Mouse (Mus musculus): ENCODE measurements around the gene Plrg1.

Plrg1 gene

GRCm38 (mm10) chr3:83055281-83056038, at the start of gene Plrg1:
Plrg1 (plus strand) TSS chr3:83055522.
- DNase-seq, result peak; percentile 98

- no peak for DNase-seq
These were observed 47.8 kb upstream of the Plrg1 start, which contains the start of gene Fgg for GRCm38 (mm10) chr3:83007557-83007956. Fgg (plus strand) TSS chr3:83007724.

DNA sequence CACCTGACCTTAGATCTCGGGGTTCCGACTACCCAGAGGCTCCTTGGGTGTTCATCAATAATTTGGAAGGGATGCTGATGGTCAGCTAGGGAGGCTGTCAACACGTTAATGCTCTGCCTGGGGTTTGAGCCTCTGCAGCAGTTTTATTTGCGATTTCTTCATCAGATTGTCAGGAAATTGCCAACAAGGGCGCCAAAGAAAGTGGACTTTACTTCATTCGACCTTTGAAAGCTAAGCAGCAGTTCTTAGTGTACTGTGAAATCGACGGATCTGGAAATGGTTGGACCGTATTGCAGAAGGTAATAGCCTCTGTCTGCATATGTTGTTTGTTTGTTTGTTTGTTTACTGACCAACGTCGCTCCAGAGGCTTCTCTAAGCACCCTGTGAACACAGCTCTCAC, 45.0 kb upstream of the Plrg1 start:
- peak; percentile 21 for DNase-seq

DNA sequence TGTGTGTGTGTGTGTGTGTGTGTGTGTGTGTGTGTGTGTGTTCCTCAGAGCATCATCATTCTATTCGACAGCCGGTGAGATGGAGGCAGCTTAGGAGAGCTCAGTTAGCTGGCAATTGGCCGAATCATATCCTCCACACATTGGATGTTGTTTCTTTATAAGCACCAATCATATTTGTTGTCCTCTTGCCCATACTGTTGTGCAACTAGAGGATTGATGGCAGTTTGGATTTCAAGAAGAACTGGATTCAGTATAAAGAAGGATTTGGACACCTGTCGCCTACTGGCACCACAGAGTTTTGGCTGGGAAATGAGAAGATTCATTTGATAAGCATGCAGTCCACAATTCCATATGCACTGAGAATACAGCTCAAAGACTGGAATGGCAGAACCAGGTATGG, 44.2 kb upstream of the Plrg1 start:
- DNase-seq, result no peak

DNA sequence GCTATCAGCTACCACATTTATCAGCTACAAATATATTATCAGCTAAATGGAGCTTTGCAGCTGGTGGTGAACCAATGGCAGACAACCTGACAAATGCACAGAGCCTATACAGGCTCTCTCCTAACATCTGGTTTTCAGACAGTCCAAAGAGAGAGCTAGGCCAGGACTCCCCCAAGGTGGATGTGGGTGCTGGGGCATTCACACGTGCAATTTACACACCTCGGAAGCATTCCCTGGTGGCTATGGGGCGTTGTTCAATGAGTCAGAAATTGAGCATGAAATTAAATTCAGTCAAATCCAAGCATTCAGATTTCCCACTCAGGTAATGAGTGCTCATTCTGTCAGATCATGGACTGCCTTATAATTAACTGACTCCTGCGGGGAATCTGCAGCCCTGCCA, 43.8 kb upstream of the Plrg1 start:
- DNase-seq, result no peak

DNA sequence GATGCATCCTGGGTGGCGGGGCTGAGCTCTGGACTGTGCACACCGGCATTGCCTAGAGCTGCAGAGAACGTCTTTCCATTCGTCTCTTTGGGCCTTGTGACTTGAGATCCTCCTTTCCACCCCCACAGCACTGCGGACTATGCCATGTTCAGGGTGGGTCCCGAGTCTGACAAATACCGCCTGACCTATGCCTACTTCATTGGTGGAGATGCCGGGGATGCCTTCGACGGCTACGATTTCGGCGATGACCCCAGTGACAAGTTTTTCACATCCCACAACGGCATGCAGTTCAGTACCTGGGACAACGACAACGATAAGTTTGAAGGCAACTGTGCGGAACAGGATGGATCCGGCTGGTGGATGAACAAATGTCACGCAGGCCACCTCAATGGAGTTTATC, 42.7 kb upstream of the Plrg1 start:
- no peak for DNase-seq

DNA sequence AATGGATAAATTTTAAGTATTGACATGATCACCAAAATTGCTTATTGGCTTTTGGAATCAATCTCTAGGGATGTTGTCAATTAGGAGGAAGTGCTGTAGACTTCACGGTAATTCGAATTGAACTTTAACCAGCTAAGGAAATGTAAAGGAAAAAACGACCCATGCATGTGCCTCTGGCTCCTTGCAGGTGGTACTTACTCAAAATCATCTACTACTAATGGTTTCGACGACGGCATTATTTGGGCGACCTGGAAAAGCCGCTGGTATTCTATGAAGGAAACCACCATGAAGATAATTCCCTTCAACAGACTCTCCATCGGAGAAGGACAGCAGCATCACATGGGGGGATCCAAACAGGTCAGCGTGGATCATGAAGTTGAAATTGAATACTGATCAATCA, 41.4 kb upstream of the Plrg1 start:
- no peak for DNase-seq

- DNase-seq, result no peak
These were observed 39.1 kb upstream of the Plrg1 start for GRCm38 (mm10) chr3:83016236-83016635.

DNA sequence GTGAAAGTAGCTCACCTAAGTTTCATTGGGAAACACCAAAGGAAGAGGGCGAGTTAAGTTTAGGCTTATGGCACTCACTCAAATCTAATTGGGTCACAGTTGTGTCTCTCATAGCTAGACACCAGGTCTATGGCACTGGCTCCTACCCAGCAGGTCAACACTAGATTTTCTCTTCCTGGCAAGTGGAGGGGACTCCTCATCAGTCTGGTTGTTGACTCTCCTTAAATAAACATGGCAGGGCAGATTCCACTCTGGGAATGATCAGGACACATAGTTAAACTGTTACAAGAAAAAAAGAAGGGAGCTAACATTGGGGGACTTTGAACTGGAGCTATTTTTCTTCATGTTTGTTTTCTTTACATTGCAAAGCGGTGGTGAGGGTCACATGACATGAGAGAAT, 34.9 kb upstream of the Plrg1 start:
- DNase-seq, result peak; percentile 14

- DNase-seq, result peak; percentile 17
These were observed 34.1 kb upstream of the Plrg1 start for GRCm38 (mm10) chr3:83021176-83021575.

- DNase-seq, result no peak
These were observed 30.3 kb upstream of the Plrg1 start for GRCm38 (mm10) chr3:83025036-83025435.

- DNase-seq, result peak; percentile 64
These were observed 29.6 kb upstream of the Plrg1 start, which contains the start of gene Fga for GRCm38 (mm10) chr3:83025475-83026301. Fga (plus strand) TSS chr3:83026076.

DNA sequence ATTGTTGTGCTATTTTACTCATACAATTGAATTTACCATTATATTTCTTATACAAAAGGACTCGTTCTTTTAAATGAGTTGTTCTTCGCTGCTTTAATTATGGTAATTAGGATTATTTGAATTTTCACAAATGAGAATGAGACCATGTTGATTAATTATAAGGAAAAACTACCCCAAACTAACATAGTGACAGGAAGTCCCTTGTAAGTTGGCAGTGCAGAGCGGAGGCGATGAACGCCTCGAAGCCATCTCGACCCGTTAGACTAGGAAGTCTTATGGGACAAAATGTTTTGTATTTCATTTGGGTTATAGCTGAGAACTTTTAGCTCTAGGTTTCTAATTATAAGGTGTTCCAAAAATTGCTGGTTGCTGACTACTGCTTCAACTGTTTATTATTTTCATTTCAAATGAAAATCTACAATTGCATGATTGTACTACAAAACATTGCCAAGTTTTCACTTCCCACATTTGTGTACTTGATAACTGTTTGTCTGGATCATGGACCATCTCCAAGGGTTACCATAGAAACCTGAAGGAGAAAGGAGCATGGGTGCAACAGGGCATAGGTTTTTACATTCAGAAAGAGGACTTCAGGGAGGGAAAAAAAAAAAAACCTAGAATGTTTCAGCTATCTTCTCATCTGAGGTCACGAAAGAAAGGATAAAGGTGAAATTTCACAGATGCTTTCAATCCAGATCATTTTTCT, 27.6 kb upstream of the Plrg1 start:
- DNase-seq, result no peak

DNA sequence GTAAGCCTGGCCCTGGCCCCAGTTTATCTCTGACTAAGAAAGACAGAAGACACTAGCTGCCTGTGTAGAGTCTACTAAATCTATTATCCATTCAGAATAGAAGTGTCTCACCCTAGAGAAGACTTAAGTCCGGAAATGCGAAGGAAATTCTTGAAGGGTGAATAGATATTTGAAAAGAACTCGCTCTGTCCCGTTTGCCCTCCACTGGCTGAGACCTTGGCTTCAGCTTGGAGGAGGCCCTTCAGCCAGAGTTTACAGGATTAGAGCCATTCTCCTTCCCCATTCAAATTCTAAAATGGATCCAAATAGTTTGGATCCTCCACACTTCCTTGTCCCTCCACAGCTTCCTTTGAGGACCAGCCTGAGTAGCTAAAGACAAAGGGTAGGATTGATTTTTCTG, 25.0 kb upstream of the Plrg1 start:
- no peak for DNase-seq

DNA sequence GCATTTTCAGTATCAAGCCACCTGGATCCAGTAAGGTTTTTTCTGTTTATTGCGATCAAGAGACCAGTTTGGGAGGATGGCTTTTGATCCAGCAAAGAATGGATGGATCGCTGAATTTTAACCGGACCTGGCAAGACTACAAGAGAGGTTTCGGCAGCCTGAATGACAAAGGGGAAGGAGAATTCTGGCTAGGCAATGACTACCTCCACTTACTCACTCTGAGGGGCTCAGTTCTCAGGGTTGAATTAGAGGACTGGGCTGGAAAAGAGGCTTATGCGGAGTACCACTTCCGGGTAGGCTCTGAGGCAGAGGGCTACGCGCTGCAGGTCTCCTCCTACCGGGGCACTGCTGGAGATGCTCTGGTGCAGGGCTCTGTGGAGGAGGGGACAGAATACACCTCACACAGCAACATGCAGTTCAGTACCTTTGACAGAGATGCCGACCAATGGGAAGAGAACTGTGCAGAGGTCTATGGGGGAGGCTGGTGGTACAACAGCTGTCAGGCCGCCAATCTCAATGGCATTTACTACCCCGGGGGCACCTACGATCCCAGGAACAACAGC, 22.5 kb upstream of the Plrg1 start:
- no peak for DNase-seq

DNA sequence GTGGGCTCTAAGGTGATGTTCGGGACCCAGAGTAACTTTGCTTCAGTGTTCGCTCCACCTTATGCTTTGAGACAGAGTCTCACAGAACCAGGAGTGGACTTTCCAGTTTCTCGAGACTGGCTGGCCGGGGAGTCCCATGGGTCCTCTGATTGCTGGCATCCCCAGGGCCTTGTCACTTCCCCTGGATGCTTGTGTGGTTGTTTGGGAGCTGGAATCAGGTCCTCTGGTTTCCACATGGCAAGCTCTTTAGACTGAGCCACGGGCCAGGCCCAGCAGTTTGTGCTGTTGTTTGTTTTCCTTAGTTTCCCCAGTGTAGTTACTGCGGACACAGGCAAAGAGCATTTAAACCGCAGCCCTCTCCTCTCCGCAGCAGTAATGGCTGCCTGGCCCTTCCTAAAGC, 21.5 kb upstream of the Plrg1 start:
- DNase-seq, result no peak

DNA sequence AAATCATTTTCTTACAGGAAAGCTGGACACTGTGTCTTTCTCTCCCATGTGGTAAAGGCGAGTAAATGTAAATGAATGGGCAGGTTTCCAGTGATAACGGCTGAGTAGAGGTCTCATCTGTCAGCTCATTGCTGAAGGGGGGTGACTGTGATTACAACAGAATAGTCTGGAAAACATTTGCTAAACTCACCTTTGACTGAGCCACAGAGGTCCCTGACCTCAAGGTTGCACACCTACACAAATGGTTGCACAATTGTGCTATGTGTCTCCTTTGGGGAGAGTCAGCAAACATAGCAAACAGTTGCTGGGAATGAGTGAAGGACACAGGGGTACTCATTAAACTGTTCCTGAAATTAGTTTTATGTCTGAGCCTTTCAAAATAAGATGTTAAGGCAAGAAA, 16.5 kb upstream of the Plrg1 start:
- DNase-seq, result no peak

DNA sequence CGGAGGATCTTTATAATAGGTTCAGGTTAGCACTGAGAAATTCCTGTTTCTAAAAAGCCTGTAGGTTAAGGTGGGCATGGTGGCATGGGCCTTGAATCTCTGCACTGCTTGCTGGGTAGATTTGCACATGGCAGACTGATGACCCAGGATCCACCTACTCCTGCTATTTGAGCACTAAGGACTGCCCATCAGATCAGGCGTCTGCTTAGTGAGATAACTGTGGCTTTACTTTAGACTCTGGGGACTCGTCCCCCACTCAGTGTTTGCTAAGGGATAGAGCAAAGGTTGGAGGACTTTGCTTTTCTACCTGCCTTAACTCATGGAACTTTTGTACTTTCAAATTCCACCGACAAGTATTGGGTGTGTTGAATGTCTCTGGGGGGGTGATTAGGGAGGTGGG, 15.7 kb upstream of the Plrg1 start:
- DNase-seq, result no peak

GRCm38 (mm10) chr3:83042451-83042850, 12.9 kb upstream of the Plrg1 start:
- no peak for DNase-seq

DNA sequence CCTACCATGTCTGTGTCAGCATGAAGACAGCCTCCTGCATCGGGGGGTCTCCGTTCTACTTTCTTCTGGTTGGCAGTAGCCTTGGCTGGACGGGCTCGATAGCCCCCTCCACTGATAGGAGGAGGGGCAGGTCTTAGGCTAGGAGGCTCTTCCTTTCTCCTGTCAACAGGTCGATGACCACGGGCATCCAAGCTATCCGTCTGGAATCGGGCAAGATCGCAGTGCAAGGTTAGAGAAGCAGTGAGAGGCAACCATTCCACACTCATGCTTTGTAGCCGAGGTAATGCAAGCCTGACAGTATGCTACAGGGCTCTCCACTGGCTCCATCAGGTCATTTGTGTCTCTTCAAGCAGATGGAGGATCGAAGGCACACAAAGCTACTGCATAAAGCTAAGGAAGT, 8.7 kb upstream of the Plrg1 start:
- no peak for DNase-seq

DNA sequence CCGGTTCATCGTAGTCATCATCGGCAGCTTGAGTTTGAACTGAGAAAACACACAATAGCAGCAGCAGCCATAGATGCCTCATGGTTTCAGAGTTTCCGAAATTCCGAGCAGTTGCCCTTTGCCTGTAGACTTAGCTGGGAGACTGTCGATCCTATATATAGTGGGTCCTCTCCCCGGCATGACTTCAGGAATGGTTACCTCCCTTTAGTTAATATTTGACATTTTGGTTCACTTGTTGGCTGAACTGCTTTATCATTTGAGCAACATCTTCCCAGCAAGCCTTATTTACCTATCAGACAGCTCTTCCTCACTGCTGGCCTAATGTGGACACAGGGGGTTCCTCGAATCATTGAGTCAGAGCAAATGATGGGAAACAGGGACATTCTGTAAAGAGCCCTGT, 5.6 kb upstream of the Plrg1 start, which contains the start of gene Fgb:
TSS of gene Fgb (minus strand) at position 184 of the 400 bp plus-strand sequence.
- DNase-seq, result no peak

- no peak for DNase-seq
These were observed 4.7 kb upstream of the Plrg1 start for GRCm38 (mm10) chr3:83050661-83051060.

DNA sequence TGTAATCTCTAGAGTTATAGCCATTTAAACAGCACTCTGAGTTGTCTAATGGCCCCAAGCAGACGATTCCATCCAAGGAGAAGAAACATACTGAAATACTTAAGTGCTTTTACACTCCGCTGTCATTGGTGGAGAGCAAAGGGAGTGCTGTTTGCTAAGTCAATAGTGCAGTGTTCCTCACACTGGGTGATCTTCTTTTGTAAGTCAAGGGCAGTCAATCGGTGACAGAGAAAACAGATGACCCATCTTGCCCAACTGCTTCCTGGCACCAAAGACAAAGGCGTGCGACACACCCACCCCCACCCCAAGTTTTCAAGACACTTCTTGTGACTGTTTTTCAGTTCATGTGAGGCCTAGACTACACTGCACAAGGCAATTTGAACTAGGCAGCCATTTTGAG, 3.2 kb upstream of the Plrg1 start:
- no peak for DNase-seq
